Mouse (Mus musculus): Measurements from ENCODE around the gene Nrn1. TPM values are rescaled to one million over a fixed set of nuclear protein-coding genes. Genes with fewer than 3 reads are reported as not detected.

Nrn1 gene
- total RNA-seq, 2 experiments from 2014 or later: 134 to 144 TPM

GRCm38 (mm10) chr13:36725881-36726280 lies 9.1 kb downstream of the Nrn1 start:
- DNase-seq (ENCODE audit: low spot score in 2 of 2): no peak

- peak; percentile 66 to 75 for DNase-seq (ENCODE audit: low spot score in 2 of 2)
Observed at GRCm38 (mm10) chr13:36724533-36725470, 10.1 kb downstream of the Nrn1 start.

GRCm38 (mm10) chr13:36723726-36724300 lies 11.1 kb downstream of the Nrn1 start:
- peak in 1 of 2 experiments; percentile 23 for DNase-seq (ENCODE audit: low spot score in 2 of 2)

GRCm38 (mm10) chr13:36722309-36722708 lies 12.6 kb downstream of the Nrn1 start:
- DNase-seq (ENCODE audit: low spot score in 2 of 2): no peak

GRCm38 (mm10) chr13:36720297-36721017 lies 14.5 kb downstream of the Nrn1 start:
- no peak for DNase-seq (ENCODE audit: low spot score in 2 of 2)

- DNase-seq (ENCODE audit: low spot score in 2 of 2): no peak
Observed at GRCm38 (mm10) chr13:36717376-36717775, 17.6 kb downstream of the Nrn1 start.

GRCm38 (mm10) chr13:36716708-36717107 lies 18.2 kb downstream of the Nrn1 start:
- DNase-seq (ENCODE audit: low spot score in 2 of 2): no peak

- DNase-seq (ENCODE audit: low spot score in 2 of 2): no peak
Observed at GRCm38 (mm10) chr13:36714101-36714500, 20.8 kb downstream of the Nrn1 start.

- DNase-seq (ENCODE audit: low spot score in 2 of 2): no peak
Observed at GRCm38 (mm10) chr13:36707088-36707690, 27.7 kb downstream of the Nrn1 start.

- no peak for DNase-seq (ENCODE audit: low spot score in 2 of 2)
Observed at GRCm38 (mm10) chr13:36696351-36696771, 38.6 kb downstream of the Nrn1 start.

- no peak for DNase-seq (ENCODE audit: low spot score in 2 of 2)
Observed at GRCm38 (mm10) chr13:36695516-36696201, 39.3 kb downstream of the Nrn1 start.

GRCm38 (mm10) chr13:36683581-36683980 lies 51.4 kb downstream of the Nrn1 start:
- no peak for DNase-seq (ENCODE audit: low spot score in 2 of 2)

GRCm38 (mm10) chr13:36680690-36681355 lies 54.1 kb downstream of the Nrn1 start:
- DNase-seq (ENCODE audit: low spot score in 2 of 2): no peak

GRCm38 (mm10) chr13:36679345-36679744 lies 55.6 kb downstream of the Nrn1 start:
- DNase-seq (ENCODE audit: low spot score in 2 of 2): no peak
